Mouse (Mus musculus) intestine, embryonic 14.5 days (tissue): ENCODE results near the gene Myzap. TPM values are rescaled to one million over a fixed set of nuclear protein-coding genes. Genes with fewer than 3 reads are reported as not detected.
"Not testable (repeated sequence)": the region's sequence is repeated elsewhere in the genome, so short reads cannot be mapped to it uniquely, and the experiment has no call there.

ENCODE experiments used
- ATAC-seq: fragments of 200-750 bp; cut with Nextera tagmentation; replicated peaks from 2 replicates; pipeline ENCODE4 v1.8.0; 2017; ENCODE audit warnings: low read depth, moderate number of reproducible peaks, moderate TSS enrichment, moderate library complexity; ENCODE audit not compliant: low FRiP score, low TSS enrichment
- DNase-seq: peaks from one replicate; pipeline ENCODE4 v3.0.0-alpha.2; 2018; ENCODE audit warnings: low spot score
- H3K27ac ChIP-seq: fragments of 300-500 bp; sonication (generic); 2 replicates; pipeline ENCODE4 v1.5.1; 2014; ENCODE audit warnings: low read depth, mild to moderate bottlenecking, control low read depth
- H3K27me3 ChIP-seq: fragments of 300-500 bp; sonication (generic); replicated peaks from 2 replicates; pipeline ENCODE4 v1.6.1; 2014; ENCODE audit warnings: low read length, control low read depth; ENCODE audit not compliant: control insufficient read depth, insufficient read depth
- H3K36me3 ChIP-seq: fragments of 300-500 bp; sonication (generic); 2 replicates; pipeline ENCODE4 v1.6.1; 2014; ENCODE audit warnings: low read length, control low read depth; ENCODE audit not compliant: control insufficient read depth, insufficient read depth
- H3K4me1 ChIP-seq: fragments of 300-500 bp; sonication (generic); replicated peaks from 2 replicates; pipeline ENCODE4 v1.6.1; 2014; ENCODE audit warnings: low read length, control low read depth, mixed read lengths; ENCODE audit not compliant: control insufficient read depth, insufficient read depth
- H3K4me2 ChIP-seq: fragments of 300-500 bp; sonication (generic); 2 replicates; pipeline ENCODE4 v1.6.1; 2014; ENCODE audit warnings: low read length
- H3K4me3 ChIP-seq: fragments of 300-500 bp; sonication (generic); 2 replicates; pipeline ENCODE4 v1.5.1; 2014; ENCODE audit warnings: low read depth, low read length, control low read depth, mixed read lengths
- H3K9ac ChIP-seq: fragments of 300-500 bp; sonication (generic); 2 replicates; pipeline ENCODE4 v1.6.1; 2014; ENCODE audit warnings: mild to moderate bottlenecking, low read length
- H3K9me3 ChIP-seq: fragments of 300-500 bp; sonication (generic); 2 replicates; pipeline ENCODE4 v1.6.1; 2016; ENCODE audit warnings: low read length, control low read depth; ENCODE audit not compliant: control insufficient read depth
- WGBS: fragments of 180-500 bp; shearing (Covaris S2); extraction: QIAGEN DNeasy Blood & Tissue Kit; methylation state at CpG from one replicate; pipeline ENCODE4 v1.1.7; 2014; 5-methylcytosine and 5-hydroxymethylcytosine counted together
- polyA plus RNA-seq: library from polyadenylated mRNA; unstranded; fragments of >200 nt; fragmentation: Nextera tagmentation; extraction: Ambion mirVana; gene quantifications from 2 replicates; pipeline ENCODE4 v1.2.1, GENCODE M21; 2014

The Myzap gene
- polyA plus RNA-seq, 1 experiment from 2014 or later = 10.1 TPM

- Histone ChIP-seq H3K36me3 (peaks cover 14% of the 10 kb centered on the region), H3K27me3 (no peaks in the 10 kb centered on the region), H3K4me3 (no peak overlapping the region), H3K27ac (no peak overlapping the region), H3K9me3 (no peaks in the 10 kb centered on the region), H3K9ac (no peak overlapping the region), H3K4me2 (no peak overlapping the region), H3K4me1 (no peaks in the 10 kb centered on the region; the same call in 1 of the 2 replicates)
- no peak for DNase-seq
- no peak for ATAC-seq
- 87% methylated on average over 6 of the region's 6 CpGs for WGBS
Observed at GRCm38 (mm10) chr9:71625961-71626360, 33.8 kb upstream of the Myzap start.

- H3K4me3 ChIP-seq = no peak overlapping the region
- DNase-seq = peak; percentile 82
- WGBS = 39% methylated on average over 10 of the region's 10 CpGs
Observed at GRCm38 (mm10) chr9:71624793-71625495, 32.8 kb upstream of the Myzap start.

DNA sequence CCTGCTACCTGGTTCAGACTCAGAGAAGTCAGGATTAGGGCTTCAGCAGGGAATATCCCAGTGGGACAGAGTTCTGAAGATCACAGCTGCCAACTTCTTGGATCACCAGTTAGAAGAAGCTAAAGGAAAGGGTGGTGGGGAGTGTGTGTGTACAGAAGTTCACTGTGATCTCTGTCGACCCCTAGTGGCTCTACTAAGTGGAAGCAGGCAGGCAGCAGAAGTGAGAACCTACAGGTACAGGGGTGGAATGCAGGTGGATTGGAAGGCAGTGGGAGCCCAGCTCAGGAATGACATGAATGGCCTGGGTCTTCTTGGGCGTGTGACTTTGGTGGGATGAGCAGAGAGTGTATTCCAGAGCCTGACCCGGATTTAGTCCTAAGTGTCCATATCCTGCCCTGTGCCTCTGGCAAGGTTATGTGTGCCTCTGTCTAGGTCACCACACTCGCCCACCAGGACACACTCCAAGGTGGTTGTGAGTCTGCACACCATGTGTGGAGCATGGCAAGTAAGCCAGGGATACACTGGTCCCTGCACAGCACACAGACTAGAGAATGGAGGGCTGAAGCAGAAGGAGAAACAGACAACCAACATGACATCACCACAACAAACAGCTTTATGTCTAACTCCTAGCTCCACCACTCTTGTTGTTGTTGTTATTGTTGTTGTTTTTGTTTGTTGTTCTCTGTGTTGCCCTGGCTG lies 31.9 kb upstream of the Myzap start:
- Histone ChIP-seq H3K36me3 (peaks cover 4% of the 10 kb centered on the region; the same call in 1 of the 2 replicates), H3K27ac (no peak overlapping the region), H3K4me2 (no peak overlapping the region), H3K9me3 (no peaks in the 10 kb centered on the region), H3K4me3 (no peak overlapping the region), H3K27me3 (no peaks in the 10 kb centered on the region), H3K4me1 (no peaks in the 10 kb centered on the region; the same call in 1 of the 2 replicates), H3K9ac (no peak overlapping the region)
- WGBS = 29% methylated on average over 4 of the region's 4 CpGs
- no peak for DNase-seq
- ATAC-seq = peak; percentile 47; the same call in 1 of the 2 replicates

More at GRCm38 (mm10) chr9:71624793-71625495, 32.8 kb upstream of the Myzap start:
- ATAC-seq = no peak
- H3K36me3 ChIP-seq = peaks cover 6% of the 10 kb centered on the region; the same call in 1 of the 2 replicates
- no peaks in the 10 kb centered on the region; the same call in 1 of the 2 replicates for H3K4me1 ChIP-seq
- H3K9me3 ChIP-seq = no peaks in the 10 kb centered on the region
- H3K4me2 ChIP-seq = no peak overlapping the region
- no peak overlapping the region for H3K9ac ChIP-seq
- no peaks in the 10 kb centered on the region for H3K27me3 ChIP-seq
- H3K27ac ChIP-seq = no peak overlapping the region

DNA sequence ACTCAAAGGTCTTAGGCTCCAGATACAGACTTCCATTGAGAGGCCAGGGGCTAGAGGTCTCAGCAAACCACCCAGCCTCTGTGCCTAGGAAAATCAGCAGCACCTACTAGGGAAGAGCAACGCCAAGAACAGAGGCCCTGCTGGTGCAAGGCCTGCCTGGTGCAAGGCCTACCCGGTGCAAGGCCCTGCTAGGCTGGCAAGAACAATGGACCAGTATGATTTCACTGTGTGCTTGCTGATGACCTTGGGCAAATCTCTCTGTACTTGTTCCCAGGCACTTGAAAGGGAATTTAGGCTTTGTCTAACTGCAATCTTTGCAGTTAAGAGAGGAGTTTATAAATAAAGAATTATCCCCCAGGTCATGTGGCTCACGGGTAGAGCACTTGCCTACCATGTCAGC lies 30.4 kb upstream of the Myzap start:
- ATAC-seq (no peak), DNase-seq (no peak)
- H3K4me1 ChIP-seq = no peaks in the 10 kb centered on the region; the same call in 1 of the 2 replicates
- H3K4me2 ChIP-seq = no peak overlapping the region
- no peak overlapping the region for H3K9ac ChIP-seq
- H3K4me3 ChIP-seq = no peak overlapping the region
- no peaks in the 10 kb centered on the region for H3K27me3 ChIP-seq
- H3K36me3 ChIP-seq = no peaks in the 10 kb centered on the region
- H3K27ac ChIP-seq = no peak overlapping the region
- no peaks in the 10 kb centered on the region for H3K9me3 ChIP-seq
- 68% methylated on average over 3 of the region's 3 CpGs for WGBS

DNA sequence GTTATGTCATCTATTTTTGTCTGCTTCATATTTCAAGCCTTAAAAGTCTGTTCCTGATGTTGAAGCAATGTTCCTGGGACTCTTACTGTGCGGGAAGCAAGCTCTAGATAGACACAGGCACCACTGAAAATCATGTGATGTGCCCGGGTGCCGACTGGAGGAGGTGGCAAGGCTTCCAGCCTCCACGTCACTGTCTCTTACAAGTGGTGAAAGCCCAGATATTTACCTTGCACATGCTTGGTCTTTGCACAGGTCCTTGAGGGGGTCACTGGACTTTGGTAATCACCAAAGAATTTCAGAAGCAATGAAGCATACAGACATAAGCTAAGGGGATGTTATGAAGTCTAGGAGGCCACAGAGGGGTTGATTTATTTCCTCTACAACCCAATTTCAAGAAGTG lies 29.8 kb upstream of the Myzap start:
- H3K4me2 ChIP-seq = no peak overlapping the region
- H3K4me1 ChIP-seq = no peaks in the 10 kb centered on the region; the same call in 1 of the 2 replicates
- no peaks in the 10 kb centered on the region for H3K36me3 ChIP-seq
- no peak overlapping the region for H3K9ac ChIP-seq
- no peak overlapping the region for H3K27ac ChIP-seq
- no peak for DNase-seq
- H3K9me3 ChIP-seq = no peaks in the 10 kb centered on the region
- WGBS = 82% methylated on average over 4 of the region's 4 CpGs
- ATAC-seq = no peak
- H3K4me3 ChIP-seq = no peak overlapping the region
- no peaks in the 10 kb centered on the region for H3K27me3 ChIP-seq

DNA sequence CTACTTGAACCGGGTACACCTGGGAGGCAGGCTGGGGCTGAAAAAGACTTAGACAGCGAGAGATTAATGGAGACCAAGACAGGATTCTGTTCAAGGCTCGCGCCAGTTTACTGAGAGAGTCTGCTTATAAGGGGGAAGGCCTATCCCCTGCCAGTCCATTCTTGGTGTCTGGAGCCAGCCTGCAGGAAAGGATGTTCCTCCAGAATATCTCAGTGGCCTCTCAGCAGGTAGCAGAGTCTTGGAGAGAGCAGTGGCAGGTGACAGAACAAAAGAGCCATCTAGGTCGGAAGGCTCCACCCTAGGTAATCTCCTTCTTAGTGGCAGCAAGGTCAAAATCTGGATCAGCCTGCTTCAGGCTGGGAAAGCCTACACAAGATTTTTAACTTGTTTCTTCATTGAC lies 28.0 kb upstream of the Myzap start:
- H3K27ac ChIP-seq, ATAC-seq: not testable (repeated sequence)

GRCm38 (mm10) chr9:71617363-71617762 lies 25.2 kb upstream of the Myzap start:
- Histone ChIP-seq H3K27me3 (no peaks in the 10 kb centered on the region), H3K36me3 (no peaks in the 10 kb centered on the region), H3K9me3 (no peaks in the 10 kb centered on the region), H3K4me3 (no peak overlapping the region), H3K4me2 (no peak overlapping the region), H3K27ac (no peak overlapping the region), H3K4me1 (no peaks in the 10 kb centered on the region), H3K9ac (no peak overlapping the region)
- ATAC-seq (no peak), DNase-seq (no peak)
- 59% methylated on average over 8 of the region's 8 CpGs for WGBS

More for the DNA sequence above, 28.0 kb upstream of the Myzap start:
- not testable (repeated sequence) for H3K4me1 ChIP-seq, H3K4me3 ChIP-seq, H3K9me3 ChIP-seq, H3K4me2 ChIP-seq, DNase-seq, H3K27me3 ChIP-seq, H3K9ac ChIP-seq, H3K36me3 ChIP-seq
- 87% methylated on average over 5 of the region's 5 CpGs for WGBS

DNA sequence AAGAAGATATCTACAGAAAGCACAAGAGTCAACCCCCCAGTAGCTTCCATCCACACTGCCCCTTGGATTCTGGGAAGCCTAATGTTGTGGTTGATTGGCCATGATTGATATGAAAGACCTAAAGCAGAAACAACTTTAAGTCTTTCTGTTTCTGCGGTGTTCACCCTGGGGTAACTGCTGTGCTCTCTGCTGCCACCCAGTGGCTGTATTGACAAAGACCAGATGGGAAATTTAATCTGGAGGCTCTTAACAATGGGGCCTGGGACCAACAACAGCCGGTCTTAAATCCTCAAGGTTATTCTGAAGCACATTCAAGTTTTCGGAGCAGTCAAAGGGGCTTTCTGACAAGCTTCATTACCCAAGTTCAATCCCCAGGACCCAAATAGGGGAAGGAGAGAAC lies 24.0 kb upstream of the Myzap start:
- ATAC-seq (0 out of 2 replicates have a peak, but pooled peaks have one; percentile 50), DNase-seq (peak; percentile 91)
- H3K9me3 ChIP-seq = no peaks in the 10 kb centered on the region
- H3K4me2 ChIP-seq = no peak overlapping the region
- no peak overlapping the region for H3K27ac ChIP-seq
- H3K27me3 ChIP-seq = no peaks in the 10 kb centered on the region
- H3K36me3 ChIP-seq = no peaks in the 10 kb centered on the region
- H3K4me1 ChIP-seq = no peaks in the 10 kb centered on the region
- no peak overlapping the region for H3K9ac ChIP-seq
- no peak overlapping the region for H3K4me3 ChIP-seq
- WGBS = 6% methylated on average over 3 of the region's 3 CpGs
